Mouse (Mus musculus) kidney, postnatal 25 days (tissue): ENCODE data around the gene Arhgef5.
"Not testable (repeated sequence)": the region's sequence is repeated elsewhere in the genome, so short reads cannot be mapped to it uniquely, and the experiment has no call there.

ENCODE experiments used
- DNase-seq, 2 experiments: peaks; one replicate each; pipeline ENCODE4 v3.0.0; 2021; ENCODE audit warnings: mixed read lengths in 2 of 2

Gene Arhgef5

DNA sequence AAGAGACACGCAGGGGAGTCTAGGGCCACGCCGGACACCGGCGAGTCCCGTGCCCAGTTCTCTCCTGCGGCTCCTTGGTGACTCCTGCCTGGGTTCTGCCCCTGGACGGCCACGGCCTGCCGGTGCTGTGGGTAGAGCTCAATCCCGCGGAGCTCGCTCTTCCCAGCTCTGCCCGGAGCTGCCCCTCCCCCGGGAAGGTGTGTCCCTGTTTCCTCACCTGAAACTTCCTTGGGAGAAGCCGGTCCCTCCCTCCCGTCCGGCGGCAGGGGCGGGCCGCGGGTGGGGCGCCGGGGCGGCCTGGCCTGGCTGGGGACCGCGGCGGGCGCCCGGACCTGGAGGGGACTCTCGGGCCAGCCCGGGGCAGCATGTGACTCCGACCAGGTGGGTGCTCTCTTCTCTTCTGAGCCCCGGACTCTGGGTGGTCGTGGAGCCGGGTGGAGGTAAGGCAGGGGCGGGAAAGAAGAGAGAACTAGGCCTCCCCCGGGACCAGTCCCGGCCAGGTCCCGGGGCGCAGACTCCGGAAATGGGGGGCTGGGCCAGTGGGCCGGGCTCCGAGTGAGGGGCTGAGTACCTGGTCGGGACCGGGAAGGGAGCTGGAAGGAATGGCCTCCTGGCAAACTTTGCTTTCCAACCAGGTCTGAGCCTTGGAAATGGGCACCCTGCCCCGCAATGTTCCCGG, at the start of gene Arhgef5:
TSS of gene Arhgef5 (plus strand) at position 220 of the 679 bp plus-strand sequence.
- DNase-seq: peak; percentile 90 to 95

DNA sequence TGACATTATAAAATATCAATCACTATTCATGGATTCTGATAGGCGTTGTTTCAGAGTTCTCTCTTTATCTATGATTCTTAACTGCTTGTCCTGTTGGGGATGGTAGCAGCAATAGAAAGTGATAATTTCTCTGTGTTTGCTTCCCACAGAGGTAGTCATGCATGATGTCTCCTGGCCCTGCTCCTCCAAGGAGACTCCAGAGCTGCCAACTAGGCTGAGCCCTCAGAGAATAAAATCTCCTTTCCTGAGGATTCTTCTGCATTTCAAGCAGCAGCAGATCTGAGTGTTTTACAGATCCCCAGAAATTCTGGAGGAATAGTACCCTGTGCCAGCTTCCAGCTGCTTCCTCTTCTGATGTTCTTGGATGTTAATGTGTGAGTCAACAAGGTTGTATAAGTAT, 34.1 kb upstream of the Arhgef5 start, which contains the start of gene Olfr47:
TSS of gene Olfr47 (plus strand) at position 275 of the 400 bp plus-strand sequence.
- not testable (repeated sequence) for DNase-seq

DNA sequence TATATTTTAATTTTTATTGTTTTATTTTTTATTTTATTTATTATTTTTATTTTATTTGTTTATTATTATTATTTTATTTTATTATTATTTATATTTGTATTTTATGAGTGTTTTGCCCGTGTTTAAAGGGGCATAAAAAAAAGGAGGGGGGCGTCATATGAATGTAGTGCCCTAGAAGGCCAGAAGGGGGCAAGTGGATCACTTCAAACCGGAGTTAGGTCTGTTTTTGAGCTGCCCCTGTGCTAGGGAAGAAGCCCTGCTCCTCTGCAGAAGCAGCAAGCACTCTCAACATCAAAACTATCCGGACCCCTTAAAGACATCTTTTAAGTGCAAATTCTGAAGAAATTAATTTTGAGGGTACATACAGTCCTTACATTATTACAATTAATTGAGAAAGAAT, 23.3 kb upstream of the Arhgef5 start:
- peak in 1 of 2 experiments; percentile 21 for DNase-seq

DNA sequence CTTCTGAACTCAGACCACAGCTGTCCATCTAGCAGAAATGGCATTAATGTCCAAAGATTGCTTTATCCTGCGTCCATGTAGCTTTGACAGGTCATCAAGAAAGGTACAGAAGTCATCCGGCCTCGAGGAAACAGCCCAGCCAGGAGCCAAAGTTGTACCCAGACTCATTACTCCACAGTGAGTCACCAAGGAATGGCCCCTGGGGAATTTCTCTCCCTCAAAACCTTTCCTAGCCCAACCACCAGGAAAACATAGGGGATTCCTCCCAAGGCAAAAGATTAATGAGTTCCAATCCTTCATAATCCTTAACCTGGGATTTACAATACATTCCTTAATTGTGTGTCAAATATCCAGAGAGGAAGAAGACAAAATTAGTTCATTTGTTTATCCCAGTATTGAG, 18.0 kb upstream of the Arhgef5 start:
- DNase-seq: no peak

DNA sequence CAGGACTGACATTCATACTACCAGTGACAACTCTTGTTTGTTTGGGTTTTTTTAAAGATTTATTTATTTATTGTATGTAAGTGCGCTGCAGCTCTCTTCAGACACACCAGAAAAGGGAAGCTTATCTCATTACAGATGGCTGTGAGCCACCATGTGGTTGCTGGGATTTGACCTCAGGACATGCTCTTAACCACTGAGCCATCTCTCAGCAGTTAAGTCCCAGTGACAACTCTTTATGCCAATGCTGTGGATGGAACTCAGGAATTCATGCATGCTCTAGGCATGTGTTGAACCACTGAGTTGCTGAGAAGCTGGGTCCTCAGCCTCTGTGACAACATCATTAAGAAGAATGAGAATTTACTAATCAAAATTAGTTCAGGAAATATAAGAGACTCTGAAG, 12.4 kb upstream of the Arhgef5 start:
- DNase-seq: no peak

DNA sequence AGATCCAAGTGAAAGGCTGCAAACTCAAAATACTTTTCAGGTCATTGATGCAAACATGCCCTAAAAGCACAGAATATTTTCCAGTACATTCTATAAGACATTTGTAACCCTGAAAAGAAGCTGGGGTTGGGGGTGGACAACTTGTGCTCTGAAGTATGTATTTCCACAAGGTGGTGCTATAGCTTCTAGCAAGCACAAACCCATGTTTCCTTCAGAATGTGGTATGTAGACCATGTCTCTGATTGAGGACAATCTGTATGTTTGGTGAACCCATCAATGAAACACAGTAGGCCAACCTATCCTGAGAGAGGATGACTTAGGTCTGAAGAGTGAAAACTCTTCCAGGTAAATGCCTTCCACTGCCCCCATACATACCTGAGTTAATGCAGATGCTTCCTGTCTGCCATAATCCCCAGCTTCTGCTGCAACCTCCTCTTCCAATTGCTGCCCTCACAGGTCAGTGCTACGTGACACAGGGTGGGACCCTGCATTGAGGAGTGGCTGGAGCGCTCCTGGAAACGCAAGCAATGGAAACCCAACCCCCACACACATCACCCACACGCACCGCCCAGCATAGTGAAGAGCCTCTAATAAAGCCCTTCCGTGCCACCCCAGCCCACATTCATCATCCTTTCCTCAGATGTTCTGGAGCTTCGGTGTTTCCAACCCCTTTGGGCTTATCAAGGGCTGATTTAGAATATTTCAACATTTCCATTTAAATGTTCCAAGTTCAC, 11.0 kb upstream of the Arhgef5 start:
- DNase-seq: peak in 1 of 2 experiments; percentile 11

DNA sequence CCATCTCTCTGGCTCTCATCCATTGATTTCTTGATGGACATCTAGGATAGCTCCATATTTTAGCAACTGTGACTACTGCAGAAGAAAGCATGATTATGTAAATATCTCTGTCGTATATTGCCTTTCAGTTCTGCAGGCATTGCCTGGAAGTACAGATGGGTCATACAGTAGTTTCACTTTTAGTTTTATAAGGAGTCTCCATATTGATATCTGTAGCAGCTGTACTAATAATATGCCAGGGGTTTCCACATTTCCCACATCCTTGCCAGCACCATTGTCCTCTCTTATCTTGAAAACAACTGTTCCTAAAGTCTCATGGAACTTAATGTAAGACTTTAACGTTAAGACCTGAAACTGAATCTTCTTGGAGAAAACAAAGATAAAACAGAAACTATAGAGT, 4.6 kb upstream of the Arhgef5 start:
- no peak for DNase-seq

DNA sequence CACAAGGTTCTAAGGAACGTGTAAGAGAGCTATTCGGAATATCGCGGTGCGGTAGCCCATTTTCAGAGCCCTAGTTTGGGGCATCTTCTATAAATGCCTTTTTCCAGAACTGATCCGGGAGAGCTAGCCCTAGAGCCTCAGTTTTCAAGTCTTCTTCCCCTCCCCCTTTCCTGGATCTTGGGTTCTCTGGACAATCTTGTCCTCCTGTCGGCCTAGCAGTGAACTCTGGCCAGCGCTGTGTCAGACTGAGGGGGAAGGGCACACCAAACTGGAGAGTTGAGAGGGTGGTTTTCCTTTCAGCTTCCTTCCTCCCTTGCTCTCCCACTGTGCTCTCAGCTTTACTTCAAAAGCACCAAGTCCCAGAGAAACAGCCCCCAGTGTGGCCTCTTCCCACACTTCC, 974 bp downstream of the Arhgef5 start:
- DNase-seq: peak; percentile 66 to 82

DNA sequence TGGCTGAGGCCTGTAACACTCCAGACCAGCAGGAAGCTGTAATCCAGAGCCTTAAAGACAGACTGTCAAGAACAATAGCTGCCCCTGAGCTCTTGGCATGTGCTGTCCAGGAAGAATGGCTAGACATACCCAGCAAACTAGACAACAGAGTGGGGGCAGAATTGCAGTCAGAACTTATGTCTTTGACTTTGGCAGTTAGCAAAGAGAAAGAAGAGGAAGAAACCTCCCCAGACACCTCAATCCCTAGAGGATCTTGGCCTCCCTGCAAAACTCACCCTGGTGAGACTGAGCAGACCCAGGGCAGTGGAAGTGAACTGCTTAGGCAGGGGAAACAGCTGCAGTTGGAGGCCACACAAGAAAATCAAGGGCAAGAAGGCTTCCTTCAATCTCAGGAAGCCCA, 7.2 kb downstream of the Arhgef5 start:
- DNase-seq: peak; percentile 16 to 58

DNA sequence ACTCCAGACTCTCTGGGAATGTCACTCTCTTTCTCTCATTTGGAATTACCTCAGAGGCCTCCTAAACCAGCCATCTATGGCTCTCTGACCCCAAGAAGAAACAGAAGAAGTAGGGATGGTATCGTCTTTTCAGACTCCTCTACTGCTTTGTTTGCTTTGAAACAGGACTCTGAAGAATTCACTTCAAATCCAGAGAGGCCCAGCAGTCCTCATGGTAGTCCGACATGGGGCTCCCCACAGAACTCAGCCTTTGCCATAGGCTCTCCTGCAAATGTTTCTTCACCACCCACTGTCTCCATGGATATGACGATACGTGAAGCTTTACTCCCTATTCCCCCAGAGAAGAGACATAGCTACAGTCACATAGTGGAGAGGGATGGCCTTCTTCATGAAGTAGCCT, 8.7 kb downstream of the Arhgef5 start:
- DNase-seq: no peak

DNA sequence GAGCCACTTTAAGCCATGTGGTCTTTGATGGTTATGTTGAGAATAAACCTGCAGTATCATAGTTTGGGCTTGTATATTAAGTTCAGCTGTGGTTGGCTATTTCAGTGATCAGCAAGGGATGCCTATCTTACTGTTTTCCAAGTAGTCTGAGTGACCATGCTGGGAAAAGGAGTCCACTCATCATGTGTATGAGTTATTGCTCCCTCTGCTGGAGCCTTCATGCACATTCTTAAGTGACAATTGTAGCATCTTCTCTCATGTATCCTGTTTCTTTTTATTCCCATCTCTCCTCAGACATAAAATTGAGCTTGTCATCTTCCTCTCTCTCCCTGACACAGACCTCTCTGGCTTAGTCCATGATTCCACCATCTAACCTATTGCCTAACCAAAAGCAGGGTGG, 12.9 kb downstream of the Arhgef5 start:
- peak in 1 of 2 experiments; percentile 57 for DNase-seq

DNA sequence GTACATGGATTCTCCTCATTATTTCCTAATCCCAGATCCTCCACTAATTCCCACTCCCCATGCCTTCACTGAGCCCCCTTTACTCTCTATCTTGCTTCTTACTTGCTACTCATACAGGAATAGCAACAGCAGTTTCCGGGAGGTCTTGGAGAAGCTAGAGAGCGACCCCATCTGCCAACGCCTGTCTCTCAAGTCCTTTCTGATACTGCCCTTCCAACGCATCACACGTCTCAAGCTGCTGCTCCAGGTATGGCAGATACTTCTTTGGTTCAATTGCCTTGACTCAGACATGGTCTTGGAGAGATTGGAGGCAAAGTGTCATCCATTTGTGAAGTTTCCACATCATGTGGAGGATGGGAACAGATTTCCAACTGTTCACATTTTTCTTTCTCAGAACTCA, 15.1 kb downstream of the Arhgef5 start:
- no peak for DNase-seq

DNA sequence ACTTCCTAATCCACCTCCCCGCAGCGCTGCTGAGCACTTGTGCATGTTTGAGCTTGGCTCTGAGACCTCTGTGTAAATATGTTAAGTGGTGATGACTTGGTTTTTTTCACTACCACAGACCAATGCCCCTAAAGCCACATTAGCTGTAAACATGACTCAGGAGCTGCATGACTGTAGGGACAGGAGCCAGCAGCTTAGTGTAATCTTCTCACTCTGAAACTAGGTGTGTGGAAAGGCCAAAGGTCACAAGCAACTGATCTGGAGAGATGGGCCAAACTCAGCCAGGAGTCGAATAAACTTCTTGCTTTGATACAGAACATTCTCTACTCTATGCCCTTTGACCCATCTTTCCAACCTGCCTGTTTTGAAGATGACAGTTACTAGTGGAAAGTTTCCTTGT, 26.7 kb downstream of the Arhgef5 start:
- DNase-seq: peak; percentile 49 to 60

DNA sequence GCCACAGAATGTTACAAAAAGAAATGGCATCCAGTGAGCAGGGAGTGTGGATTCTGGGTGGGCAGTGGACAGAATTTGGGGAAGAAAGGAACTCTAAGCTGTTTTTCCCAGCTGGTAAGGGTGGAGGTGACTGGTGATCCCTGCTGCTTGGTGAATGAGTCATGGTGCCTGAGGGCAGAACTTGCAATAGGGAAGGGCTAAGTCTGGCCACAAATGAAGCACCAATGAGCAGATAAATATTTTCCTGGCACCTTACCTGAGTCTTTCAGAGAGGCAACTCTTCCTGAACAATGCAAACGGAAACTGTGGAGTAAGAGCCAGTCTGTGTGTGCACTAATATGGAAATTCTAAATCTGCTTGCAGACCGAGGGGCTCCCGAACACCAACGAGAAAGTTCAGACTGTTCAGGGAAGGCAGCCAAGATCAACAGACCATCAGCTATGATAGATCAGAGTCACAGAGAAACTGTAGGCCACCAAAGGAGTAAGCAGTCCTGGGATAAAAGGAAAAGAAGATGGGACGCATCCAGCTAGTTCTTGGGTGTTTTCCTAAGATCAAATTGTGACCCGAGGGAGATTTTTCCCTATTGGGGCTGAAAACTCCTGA, 27.2 kb downstream of the Arhgef5 start:
- peak; percentile 23 to 51 for DNase-seq

DNA sequence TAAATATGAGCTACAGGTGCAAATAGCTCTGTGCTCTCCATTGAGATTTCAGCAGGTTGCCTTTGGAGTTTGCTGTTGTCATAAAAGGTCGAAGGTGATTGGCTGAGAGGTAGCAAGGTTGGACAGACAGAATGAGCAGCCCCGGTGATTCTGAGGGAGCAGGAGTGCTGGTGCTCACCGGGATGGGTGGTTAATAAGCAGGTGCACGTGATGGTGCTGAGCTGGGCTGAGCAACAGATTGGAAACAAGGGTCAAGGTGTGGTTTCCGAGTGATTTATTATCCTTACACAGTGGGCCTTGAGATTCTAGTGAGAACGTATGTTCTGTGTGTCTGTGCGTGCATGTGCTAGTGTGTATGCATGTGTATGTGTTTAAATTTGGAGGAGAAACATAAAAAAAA, 27.8 kb downstream of the Arhgef5 start:
- peak; percentile 14 to 51 for DNase-seq

DNA sequence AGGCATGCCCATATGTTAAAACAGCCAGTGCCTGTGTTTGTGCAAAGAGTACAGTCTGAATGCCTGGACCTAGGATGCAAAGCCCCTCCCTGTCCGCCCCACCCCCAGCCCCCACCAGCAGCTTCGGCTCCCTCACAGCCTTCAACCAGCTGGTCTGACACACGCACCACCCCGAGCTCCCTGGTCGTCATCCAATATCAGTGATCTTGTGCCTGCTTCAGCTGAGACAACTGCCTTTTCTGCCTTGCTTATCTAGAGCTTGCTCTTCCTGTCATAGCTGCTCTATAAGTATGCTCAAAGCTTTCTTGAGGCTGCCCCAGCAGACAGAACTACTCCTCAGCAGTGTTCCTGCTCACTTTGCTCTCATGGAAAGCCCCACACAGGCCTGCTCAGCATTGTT, 30.5 kb downstream of the Arhgef5 start:
- no peak for DNase-seq

DNA sequence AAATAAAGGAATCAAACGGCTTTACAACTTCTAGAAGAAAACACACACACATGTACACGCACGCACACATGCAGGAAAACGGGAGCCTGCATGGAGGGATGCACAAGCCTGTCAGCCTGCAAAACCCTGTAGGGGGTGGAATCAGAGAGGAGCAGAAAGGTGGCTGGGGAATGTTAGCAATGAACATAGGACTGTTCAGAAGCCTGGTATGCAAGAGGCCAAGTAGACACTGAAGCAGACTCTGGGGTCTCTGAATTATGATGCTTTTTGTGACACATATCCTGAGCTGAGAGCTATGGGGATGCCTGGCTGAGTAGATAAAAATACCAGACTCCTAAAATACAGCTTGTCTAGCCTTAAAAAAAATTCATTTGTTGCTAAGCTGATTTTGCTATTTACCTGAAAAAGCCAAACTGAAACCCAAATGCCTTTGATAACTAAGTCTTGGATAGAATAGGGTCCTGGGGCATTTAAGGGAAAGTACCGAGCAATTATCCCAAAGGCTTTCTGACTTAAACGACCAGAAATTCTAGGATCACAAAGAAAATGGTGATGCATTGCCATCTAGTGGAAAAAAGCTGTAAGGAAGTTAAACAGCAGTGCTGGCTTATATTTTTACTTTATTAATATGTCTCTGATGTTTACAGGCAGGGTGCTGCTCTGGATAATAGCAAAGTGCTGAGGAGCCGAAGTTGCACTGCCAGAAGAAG, 31.6 kb downstream of the Arhgef5 start:
- no peak for DNase-seq

DNA sequence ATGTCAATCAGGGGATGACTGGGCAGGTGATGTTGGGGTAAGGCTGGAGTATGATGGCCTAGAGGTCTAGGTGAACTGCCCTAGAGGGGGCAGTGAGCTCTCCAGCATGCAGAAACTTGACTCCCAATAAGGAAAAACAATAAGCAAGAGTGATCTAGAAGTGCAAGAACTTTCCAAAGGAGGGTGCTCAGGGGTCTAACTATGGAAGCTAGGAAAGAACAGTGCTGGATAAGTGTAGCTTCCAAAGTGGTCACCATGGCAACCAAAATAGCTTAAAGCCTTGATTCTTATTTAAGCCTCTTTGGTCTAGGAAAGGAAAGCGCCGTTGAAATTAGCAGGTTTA, 32.1 kb downstream of the Arhgef5 start:
- DNase-seq: no peak

DNA sequence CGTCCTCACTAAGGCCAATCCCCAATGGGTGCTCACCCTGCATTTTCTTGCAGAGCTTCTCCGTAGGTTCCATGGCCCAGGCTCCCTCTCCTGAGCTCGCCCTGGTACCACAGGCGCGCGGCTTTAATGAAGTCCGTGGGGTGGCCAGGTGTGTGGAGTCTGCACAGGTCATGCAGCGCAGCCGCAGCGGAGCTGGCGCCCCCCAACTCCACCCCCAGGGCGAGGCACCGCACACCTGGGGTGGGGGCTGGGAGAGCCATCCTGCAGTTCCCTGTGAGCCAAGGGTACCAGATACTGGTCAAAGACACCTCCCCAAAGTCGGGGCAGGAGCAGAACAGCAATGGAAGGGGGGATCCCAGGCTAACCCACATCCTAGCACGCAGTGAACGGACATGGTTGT, 44.1 kb downstream of the Arhgef5 start, which contains the start of gene Nobox:
TSS of gene Nobox (minus strand) at position 101 of the 400 bp plus-strand sequence.
- no peak for DNase-seq

DNA sequence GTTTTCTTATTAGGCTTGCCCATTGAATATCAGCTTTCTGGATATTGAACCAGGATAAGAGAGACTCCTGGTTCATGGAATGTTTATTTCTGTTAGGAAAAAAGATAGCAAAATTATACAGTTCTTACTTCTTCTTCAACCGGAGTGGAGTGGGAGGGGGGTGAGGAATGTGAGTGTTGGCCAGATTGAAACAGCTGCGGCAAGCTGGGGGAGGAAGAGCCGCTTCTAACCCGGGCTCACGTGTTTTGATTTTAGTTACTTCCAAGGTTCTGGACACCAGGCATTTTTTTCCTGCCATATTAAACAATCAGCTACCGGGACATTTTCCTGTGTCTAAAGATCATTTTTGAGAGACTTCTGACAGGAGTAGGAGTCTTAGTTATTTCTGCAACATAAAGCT, 44.7 kb downstream of the Arhgef5 start:
- DNase-seq: no peak

DNA sequence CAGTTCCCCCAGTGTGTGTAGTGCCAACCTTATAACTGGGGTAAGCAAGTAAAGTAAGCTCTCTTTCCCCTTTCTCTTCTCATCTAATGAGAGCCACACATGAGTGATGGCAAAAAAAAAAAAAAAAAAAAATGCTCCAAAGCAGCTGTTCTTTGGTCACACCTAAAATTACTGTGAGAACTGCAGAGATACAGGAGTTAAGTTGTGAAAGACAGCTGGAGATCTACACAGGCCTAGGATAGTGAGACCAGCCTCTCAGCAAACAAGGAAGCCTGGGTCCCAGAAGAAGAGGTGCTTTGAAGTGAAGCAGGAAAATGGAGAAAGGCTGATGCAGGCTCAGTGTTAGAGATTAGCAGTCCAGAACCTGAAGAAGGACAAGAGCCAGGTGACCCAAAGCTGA, 47.2 kb downstream of the Arhgef5 start:
- no peak for DNase-seq

DNA sequence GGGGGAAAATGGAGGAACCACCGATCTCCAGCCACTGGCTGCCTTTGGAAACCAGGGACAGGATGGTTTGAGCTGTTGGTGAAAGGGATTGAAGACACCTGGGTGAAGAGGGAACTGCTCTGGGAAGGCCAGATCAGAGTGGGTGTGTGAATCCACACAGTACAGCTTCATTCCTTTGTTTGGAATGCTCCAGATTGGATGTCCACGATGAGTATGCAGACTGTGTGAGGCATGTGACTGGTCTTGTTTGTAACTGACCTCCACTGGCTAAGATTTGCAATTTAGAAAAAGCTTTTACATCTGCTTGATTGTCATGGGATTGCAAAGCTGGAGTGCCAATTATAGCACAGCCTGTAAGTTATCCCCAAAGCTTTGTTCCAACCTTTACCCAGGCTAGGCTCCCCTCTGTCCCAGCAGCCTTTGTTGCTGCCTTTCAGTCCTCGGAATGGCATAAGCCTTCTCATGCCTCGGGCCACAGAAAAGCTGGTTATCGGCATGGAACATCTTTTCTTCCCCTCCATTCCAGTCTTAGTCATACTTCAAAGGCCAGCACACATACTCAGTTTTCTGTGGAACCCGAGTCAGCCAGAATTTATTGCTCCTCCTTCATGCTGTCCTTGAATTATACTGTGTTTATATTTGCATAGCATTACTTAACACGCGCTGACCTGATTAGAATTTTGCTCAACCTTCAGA, 47.7 kb downstream of the Arhgef5 start:
- DNase-seq: no peak

DNA sequence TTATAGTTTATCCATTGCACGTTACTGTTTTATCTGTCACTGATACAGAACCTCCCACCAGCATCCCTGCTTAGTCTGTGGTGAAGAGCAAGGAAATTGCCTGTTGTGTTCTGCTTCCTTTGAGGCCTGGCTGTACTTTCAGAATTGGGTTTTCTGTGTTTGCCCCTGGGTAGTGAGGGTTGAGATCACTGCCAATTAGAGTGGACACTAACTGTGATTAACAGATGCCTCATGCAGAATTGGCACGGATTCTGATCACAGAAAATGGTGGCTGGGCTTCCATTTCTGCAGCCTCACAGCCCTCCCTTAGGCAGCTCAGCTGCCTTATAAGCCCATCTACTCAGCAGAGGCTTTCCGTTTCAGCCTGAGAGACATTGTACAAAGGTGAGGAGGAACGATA, 68.1 kb downstream of the Arhgef5 start:
- no peak for DNase-seq
